Mouse (Mus musculus) heart, adult 2 months (tissue): Measurements from ENCODE around the gene Unc119b.

Source experiments
- CTCF ChIP-seq: fragments of 200-600 bp; IDR thresholded peaks from 2 replicates; pipeline ENCODE4 v1.8.1; 2022; ENCODE audit warnings: antibody characterized with exemption, mild to moderate bottlenecking, moderate library complexity
- EP300 ChIP-seq: fragments of 200-500 bp; IDR thresholded peaks from 2 replicates; pipeline ENCODE4 v1.6.1; 2011; ENCODE audit warnings: low read depth, low read length, control low read depth; ENCODE audit not compliant: insufficient read depth
- POLR2A ChIP-seq: fragments of 200-500 bp; IDR thresholded peaks from 2 replicates; pipeline ENCODE4 v1.6.1; 2011; ENCODE audit warnings: mild to moderate bottlenecking, low read depth, low read length, control low read depth; ENCODE audit not compliant: insufficient read depth

- TF ChIP-seq CTCF (no peak), POLR2A (no peak), EP300 (no peak)
These were observed 1.3 kb downstream of the Unc119b start for GRCm38 (mm10) chr5:115133358-115134066.
